Mouse (Mus musculus): ENCODE measurements at regions not wholly inside any gene's neighbourhood (a gene's known extent, or its start where the extent isn't known, plus 50 kb on each side); places are given as distances from the start of the nearest gene placed in this dataset.

- no peaks in the 10 kb centered on the region for H3K79me2 ChIP-seq (ENCODE audit: control insufficient read depth, insufficient read depth, low read length, poor library complexity)
- H3K4me1 ChIP-seq (ENCODE audit: control insufficient read depth in 1 of 2, insufficient read depth in 2 of 2, low read length in 2 of 2) = no peaks in the 10 kb centered on the region
- DNase-seq (ENCODE audit: low read depth, low spot score) = no peak
- no peak overlapping the region for H3K27ac ChIP-seq (ENCODE audit: control insufficient read depth, low read depth, low read length)
- no peak overlapping the region for H3K9ac ChIP-seq (ENCODE audit: control insufficient read depth, low read depth, low read length, poor library complexity, severe bottlenecking)
- no peaks in the 10 kb centered on the region for H3K27me3 ChIP-seq (ENCODE audit: control insufficient read depth in 1 of 2, insufficient read depth in 2 of 2, low read length in 2 of 2)
- no peaks in the 10 kb centered on the region for H3K36me3 ChIP-seq (ENCODE audit: control insufficient read depth in 1 of 2, insufficient read depth in 2 of 2, low read length in 2 of 2)
- no peak overlapping the region for H3K4me3 ChIP-seq (ENCODE audit: control insufficient read depth in 1 of 2, insufficient read depth in 1 of 2, low read depth in 2 of 2, low read length in 2 of 2)
- TF ChIP-seq EP300 (IDR thresholded peaks at IDR 0.05; ENCODE audit: low read depth in 1 of 2, low read length in 2 of 2) (no peak), BHLHE40 (IDR thresholded peaks at IDR 0.05; ENCODE audit: borderline replicate concordance, low read depth, low read length) (no peak), SMC3 (IDR thresholded peaks at IDR 0.05; ENCODE audit: low read depth, low read length) (no peak), NELFE (IDR thresholded peaks at IDR 0.05; ENCODE audit: low read depth, low read length) (no peak), POLR2A (IDR thresholded peaks at IDR 0.05; ENCODE audit: control insufficient read depth in 1 of 2, insufficient read depth in 1 of 2, low read depth in 1 of 2, low read length in 2 of 2, poor library complexity in 1 of 2) (no peak), MXI1 (IDR thresholded peaks at IDR 0.05; ENCODE audit: low read depth, low read length) (no peak), NRF1 (IDR thresholded peaks at IDR 0.05; ENCODE audit: insufficient read depth, low read depth, low read length, poor library complexity, severe bottlenecking) (no peak), MAX (IDR thresholded peaks at IDR 0.05; ENCODE audit: low read length) (no peak)
- H3K9me3 ChIP-seq (replicated peaks; ENCODE audit: insufficient read depth, low read length) = no peaks in the 10 kb centered on the region
These were observed 722.3 kb upstream of the Marcks start for GRCm38 (mm10) chr10:37861001-37861400.

GRCm38 (mm10) chr10:37849291-37849846 lies 710.6 kb upstream of the Marcks start:
- no peak overlapping the region for H3K27ac ChIP-seq (ENCODE audit: control insufficient read depth, low read depth, low read length)
- H3K79me2 ChIP-seq (ENCODE audit: control insufficient read depth, insufficient read depth, low read length, poor library complexity) = no peaks in the 10 kb centered on the region
- H3K36me3 ChIP-seq (ENCODE audit: control insufficient read depth in 1 of 2, insufficient read depth in 2 of 2, low read length in 2 of 2) = no peaks in the 10 kb centered on the region
- no peak overlapping the region for H3K4me3 ChIP-seq (ENCODE audit: control insufficient read depth in 1 of 2, insufficient read depth in 1 of 2, low read depth in 2 of 2, low read length in 2 of 2)
- DNase-seq (ENCODE audit: low read depth, low spot score) = no peak
- H3K27me3 ChIP-seq (ENCODE audit: control insufficient read depth in 1 of 2, insufficient read depth in 2 of 2, low read length in 2 of 2) = no peaks in the 10 kb centered on the region
- TF ChIP-seq POLR2AphosphoS5 (IDR thresholded peaks at IDR 0.05; ENCODE audit: borderline replicate concordance, low read depth, low read length) (no peak), USF1 (IDR thresholded peaks at IDR 0.05; ENCODE audit: low read depth, low read length) (no peak), ZKSCAN1 (IDR thresholded peaks at IDR 0.05; ENCODE audit: low read depth, low read length) (no peak), SMC3 (IDR thresholded peaks at IDR 0.05; ENCODE audit: low read depth, low read length) (no peak), TBP (IDR thresholded peaks at IDR 0.05; ENCODE audit: low read depth, low read length) (no peak), HCFC1 (IDR thresholded peaks at IDR 0.05; ENCODE audit: low read depth, low read length) (no peak), MAZ (IDR thresholded peaks at IDR 0.05; ENCODE audit: low read depth, low read length) (no peak), MEF2A (IDR thresholded peaks at IDR 0.05; ENCODE audit: extremely low read depth, insufficient replicate concordance, low read depth, low read length, poor library complexity, severe bottlenecking) (no peak), MXI1 (IDR thresholded peaks at IDR 0.05; ENCODE audit: low read depth, low read length) (no peak), CHD1 (IDR thresholded peaks at IDR 0.05; ENCODE audit: low read depth, low read length) (no peak), ZC3H11A (IDR thresholded peaks at IDR 0.05; ENCODE audit: low read depth, low read length) (no peak), UBTF (IDR thresholded peaks at IDR 0.05; ENCODE audit: borderline replicate concordance, insufficient read depth, low read depth, low read length) (no peak), ZMIZ1 (IDR thresholded peaks at IDR 0.05; ENCODE audit: low read depth, low read length) (no peak), NRF1 (IDR thresholded peaks at IDR 0.05; ENCODE audit: insufficient read depth, low read depth, low read length, poor library complexity, severe bottlenecking) (no peak), GABPA (IDR thresholded peaks at IDR 0.05; ENCODE audit: low read depth, low read length) (no peak), POLR2A (IDR thresholded peaks at IDR 0.05; ENCODE audit: control insufficient read depth in 1 of 2, insufficient read depth in 1 of 2, low read depth in 1 of 2, low read length in 2 of 2, poor library complexity in 1 of 2) (no peak), MYB (IDR thresholded peaks at IDR 0.05; ENCODE audit: low read depth, low read length) (no peak)
- no peaks in the 10 kb centered on the region for H3K4me1 ChIP-seq (ENCODE audit: control insufficient read depth in 1 of 2, insufficient read depth in 2 of 2, low read length in 2 of 2)
- no peaks in the 10 kb centered on the region for H3K9me3 ChIP-seq (replicated peaks; ENCODE audit: insufficient read depth, low read length)
- H3K9ac ChIP-seq (ENCODE audit: control insufficient read depth, low read depth, low read length, poor library complexity, severe bottlenecking) = no peak overlapping the region
